Mouse (Mus musculus): ENCODE results near the gene Jazf1. TPM values are rescaled to one million over a fixed set of nuclear protein-coding genes. Genes with fewer than 3 reads are reported as not detected.

Jazf1 gene
- polyA plus RNA-seq, 1 experiment from 2014 or later: 3.6 TPM

- ATAC-seq (ENCODE audit: low FRiP score, low TSS enrichment): no peak
- no peak overlapping the region for H3K9ac ChIP-seq (ENCODE audit: low read depth, low read length)
Measured at GRCm38 (mm10) chr6:52963840-52964690, 104.4 kb downstream of the Jazf1 start.

DNA sequence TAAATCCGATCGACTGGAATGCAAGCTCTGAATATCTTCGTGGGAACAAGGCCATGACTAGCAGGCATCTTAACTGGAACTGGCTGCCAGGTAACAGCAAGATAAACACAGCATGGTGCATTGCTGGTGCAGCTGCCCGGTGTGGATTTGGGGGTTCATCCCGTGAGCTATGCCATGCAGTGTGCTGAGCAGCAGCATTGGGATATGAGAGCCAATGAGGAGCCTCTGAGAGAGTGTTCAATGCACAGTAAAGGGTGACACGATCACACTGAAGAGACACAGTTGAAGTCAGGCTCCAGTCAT lies 105.0 kb downstream of the Jazf1 start:
- Histone ChIP-seq H3K4me3 (ENCODE audit: low read length) (no peak overlapping the region), H3K27me3 (ENCODE audit: control insufficient read depth, insufficient read depth, low read length) (no peaks in the 10 kb centered on the region; the same call in 1 of the 2 replicates), H3K9me3 (ENCODE audit: control insufficient read depth, low read length) (no peaks in the 10 kb centered on the region), H3K4me1 (ENCODE audit: control insufficient read depth, insufficient read depth, low read length) (peaks cover 8% of the 10 kb centered on the region; the same call in 1 of the 2 replicates), H3K9ac (ENCODE audit: low read depth, low read length) (no peak overlapping the region), H3K36me3 (ENCODE audit: control insufficient read depth, insufficient read depth, low read length) (no peaks in the 10 kb centered on the region), H3K27ac (ENCODE audit: low read depth, low read length) (no peak overlapping the region), H3K4me2 (replicated peaks; ENCODE audit: low read depth, low read length) (no peak overlapping the region)
- no peak for ATAC-seq (ENCODE audit: low FRiP score, low TSS enrichment)
- 51% methylated on average over 6 of the region's 6 CpGs for WGBS

More at GRCm38 (mm10) chr6:52963840-52964690, 104.4 kb downstream of the Jazf1 start:
- Histone ChIP-seq H3K4me2 (replicated peaks; ENCODE audit: low read depth, low read length) (no peak overlapping the region), H3K36me3 (ENCODE audit: control insufficient read depth, insufficient read depth, low read length) (no peaks in the 10 kb centered on the region), H3K4me3 (ENCODE audit: low read length) (no peak overlapping the region), H3K27ac (ENCODE audit: low read depth, low read length) (no peak overlapping the region), H3K9me3 (ENCODE audit: control insufficient read depth, low read length) (no peaks in the 10 kb centered on the region), H3K4me1 (ENCODE audit: control insufficient read depth, insufficient read depth, low read length) (peaks cover 8% of the 10 kb centered on the region; the same call in 1 of the 2 replicates), H3K27me3 (ENCODE audit: control insufficient read depth, insufficient read depth, low read length) (no peaks in the 10 kb centered on the region; the same call in 1 of the 2 replicates)
- 70% methylated on average over 13 of the region's 13 CpGs for WGBS

GRCm38 (mm10) chr6:52962600-52963429 lies 105.6 kb downstream of the Jazf1 start:
- H3K27ac ChIP-seq (ENCODE audit: low read depth, low read length): no peak overlapping the region
- H3K4me3 ChIP-seq (ENCODE audit: low read length): no peak overlapping the region
- no peaks in the 10 kb centered on the region; the same call in 1 of the 2 replicates for H3K27me3 ChIP-seq (ENCODE audit: control insufficient read depth, insufficient read depth, low read length)
- no peaks in the 10 kb centered on the region for H3K36me3 ChIP-seq (ENCODE audit: control insufficient read depth, insufficient read depth, low read length)
- no peaks in the 10 kb centered on the region for H3K9me3 ChIP-seq (ENCODE audit: control insufficient read depth, low read length)
- no peak overlapping the region for H3K9ac ChIP-seq (ENCODE audit: low read depth, low read length)
- H3K4me2 ChIP-seq (replicated peaks; ENCODE audit: low read depth, low read length): no peak overlapping the region
- no peak for ATAC-seq (ENCODE audit: low FRiP score, low TSS enrichment)
- peaks cover 8% of the 10 kb centered on the region; the same call in 1 of the 2 replicates for H3K4me1 ChIP-seq (ENCODE audit: control insufficient read depth, insufficient read depth, low read length)
- 60% methylated on average over 4 of the region's 4 CpGs for WGBS

DNA sequence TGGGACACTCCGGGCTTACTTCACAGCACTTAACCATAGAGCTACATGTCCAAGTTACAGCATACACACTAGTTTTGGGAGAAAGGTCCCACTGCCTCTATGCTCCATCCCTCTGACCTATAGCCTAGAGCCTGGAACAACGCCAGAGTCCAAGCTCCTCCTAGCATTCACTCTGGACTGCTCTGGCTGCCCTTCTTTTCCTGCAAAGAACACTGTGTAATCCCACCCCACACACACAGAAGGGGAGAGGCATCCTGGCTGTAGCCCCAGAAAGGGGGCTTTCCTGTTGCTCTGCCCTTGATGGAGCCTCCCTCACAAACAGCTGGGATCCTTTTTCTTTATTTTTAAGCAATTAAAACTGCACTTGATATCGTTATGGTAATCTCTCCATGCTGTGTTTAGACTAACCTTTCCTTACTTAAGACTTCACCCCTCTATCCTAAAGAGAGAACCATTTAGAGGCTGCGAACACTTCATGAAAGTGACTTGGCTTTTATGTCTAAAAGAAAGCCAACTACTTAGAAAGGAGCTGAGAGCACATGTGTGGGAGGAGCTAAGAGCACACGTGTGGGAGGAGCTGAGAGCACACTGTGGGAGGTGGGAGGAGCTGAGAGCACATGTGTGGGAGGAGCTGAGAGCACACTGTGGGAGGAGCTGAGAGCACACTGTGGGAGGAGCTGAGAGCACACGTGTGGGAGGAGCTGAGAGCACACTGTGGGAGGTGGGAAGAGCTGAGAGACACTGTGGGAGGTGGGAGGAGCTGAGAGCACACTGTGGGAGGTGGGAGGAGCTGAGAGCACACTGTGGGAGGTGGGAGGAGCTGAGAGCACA lies 106.6 kb downstream of the Jazf1 start:
- ATAC-seq (ENCODE audit: low FRiP score, low TSS enrichment): peak; percentile 87
- H3K9me3 ChIP-seq (ENCODE audit: control insufficient read depth, low read length): no peaks in the 10 kb centered on the region
- H3K4me2 ChIP-seq (replicated peaks; ENCODE audit: low read depth, low read length): no peak overlapping the region
- H3K9ac ChIP-seq (ENCODE audit: low read depth, low read length): no peak overlapping the region
- WGBS: 45% methylated on average over 6 of the region's 6 CpGs
- H3K27ac ChIP-seq (ENCODE audit: low read depth, low read length): no peak overlapping the region; the same call in 1 of the 2 replicates
- peaks cover 8% of the 10 kb centered on the region; the same call in 1 of the 2 replicates for H3K4me1 ChIP-seq (ENCODE audit: control insufficient read depth, insufficient read depth, low read length)
- no peaks in the 10 kb centered on the region for H3K36me3 ChIP-seq (ENCODE audit: control insufficient read depth, insufficient read depth, low read length)
- H3K4me3 ChIP-seq (ENCODE audit: low read length): no peak overlapping the region
- no peaks in the 10 kb centered on the region; the same call in 1 of the 2 replicates for H3K27me3 ChIP-seq (ENCODE audit: control insufficient read depth, insufficient read depth, low read length)

DNA sequence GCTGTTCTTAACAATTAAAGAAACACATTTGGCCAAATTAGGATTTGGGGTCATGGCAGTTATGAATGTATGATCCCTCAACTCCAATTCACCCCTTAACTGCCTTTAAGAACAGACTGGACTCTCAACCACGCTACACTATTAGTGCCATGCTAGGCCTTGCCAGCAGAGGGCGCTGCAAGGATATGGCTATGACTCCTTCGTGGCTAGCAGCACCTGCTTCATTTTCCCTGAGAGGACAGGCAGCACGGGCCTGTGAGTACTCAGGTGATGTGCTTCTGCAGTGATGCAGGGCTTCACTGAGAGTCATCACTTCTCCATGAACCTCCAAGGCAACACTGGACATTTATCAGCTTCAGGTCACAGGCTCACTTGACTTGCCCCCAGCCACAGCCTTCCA lies 110.7 kb downstream of the Jazf1 start:
- Histone ChIP-seq H3K27me3 (ENCODE audit: control insufficient read depth, insufficient read depth, low read length) (no peaks in the 10 kb centered on the region), H3K36me3 (ENCODE audit: control insufficient read depth, insufficient read depth, low read length) (no peaks in the 10 kb centered on the region), H3K9me3 (ENCODE audit: control insufficient read depth, low read length) (no peaks in the 10 kb centered on the region), H3K4me1 (ENCODE audit: control insufficient read depth, insufficient read depth, low read length) (peaks cover 5% of the 10 kb centered on the region; the same call in 1 of the 2 replicates), H3K4me3 (ENCODE audit: low read length) (no peak overlapping the region), H3K27ac (ENCODE audit: low read depth, low read length) (no peak overlapping the region), H3K4me2 (replicated peaks; ENCODE audit: low read depth, low read length) (no peak overlapping the region), H3K9ac (ENCODE audit: low read depth, low read length) (no peak overlapping the region)
- 7% methylated on average over 4 of the region's 4 CpGs for WGBS
- ATAC-seq (ENCODE audit: low FRiP score, low TSS enrichment): no peak

GRCm38 (mm10) chr6:52956131-52956530 lies 112.3 kb downstream of the Jazf1 start:
- WGBS: 55% methylated on average over 2 of the region's 2 CpGs
- Histone ChIP-seq H3K4me2 (replicated peaks; ENCODE audit: low read depth, low read length) (no peak overlapping the region), H3K36me3 (ENCODE audit: control insufficient read depth, insufficient read depth, low read length) (no peaks in the 10 kb centered on the region), H3K4me3 (ENCODE audit: low read length) (no peak overlapping the region), H3K27ac (ENCODE audit: low read depth, low read length) (no peak overlapping the region), H3K9me3 (ENCODE audit: control insufficient read depth, low read length) (no peaks in the 10 kb centered on the region), H3K27me3 (ENCODE audit: control insufficient read depth, insufficient read depth, low read length) (no peaks in the 10 kb centered on the region), H3K4me1 (ENCODE audit: control insufficient read depth, insufficient read depth, low read length) (peaks cover 5% of the 10 kb centered on the region; the same call in 1 of the 2 replicates), H3K9ac (ENCODE audit: low read depth, low read length) (no peak overlapping the region)
- ATAC-seq (ENCODE audit: low FRiP score, low TSS enrichment): no peak

DNA sequence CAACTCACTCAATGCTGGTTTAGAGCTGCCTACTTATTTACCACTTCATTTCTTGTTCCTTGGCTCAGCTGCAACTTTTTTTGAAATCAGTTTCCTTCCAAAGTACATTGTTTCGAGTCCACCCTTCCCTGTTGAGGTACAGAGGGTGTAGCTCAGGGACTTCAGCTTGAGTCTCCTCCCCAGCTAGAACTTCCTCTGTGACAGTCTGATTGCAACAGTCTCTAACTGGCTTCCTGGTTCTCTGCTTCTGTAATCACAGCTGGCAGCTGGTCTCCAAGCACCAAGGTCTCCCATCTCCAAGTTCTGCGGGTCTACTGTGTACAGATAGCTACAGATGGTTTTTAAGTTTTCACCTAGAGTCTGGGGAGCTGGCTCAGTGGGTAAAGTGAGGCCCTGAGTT lies 113.1 kb downstream of the Jazf1 start:
- Histone ChIP-seq H3K27ac (ENCODE audit: low read depth, low read length) (no peak overlapping the region), H3K4me3 (ENCODE audit: low read length) (no peak overlapping the region), H3K9ac (ENCODE audit: low read depth, low read length) (no peak overlapping the region), H3K27me3 (ENCODE audit: control insufficient read depth, insufficient read depth, low read length) (no peaks in the 10 kb centered on the region), H3K36me3 (ENCODE audit: control insufficient read depth, insufficient read depth, low read length) (no peaks in the 10 kb centered on the region), H3K4me1 (ENCODE audit: control insufficient read depth, insufficient read depth, low read length) (peaks cover 5% of the 10 kb centered on the region; the same call in 1 of the 2 replicates), H3K9me3 (ENCODE audit: control insufficient read depth, low read length) (no peaks in the 10 kb centered on the region), H3K4me2 (replicated peaks; ENCODE audit: low read depth, low read length) (no peak overlapping the region)
- no peak for ATAC-seq (ENCODE audit: low FRiP score, low TSS enrichment)
- 90% methylated on average over 2 of the region's 2 CpGs for WGBS

GRCm38 (mm10) chr6:52954861-52955260 lies 113.6 kb downstream of the Jazf1 start:
- peaks cover 5% of the 10 kb centered on the region; the same call in 1 of the 2 replicates for H3K4me1 ChIP-seq (ENCODE audit: control insufficient read depth, insufficient read depth, low read length)
- H3K27ac ChIP-seq (ENCODE audit: low read depth, low read length): no peak overlapping the region
- no peak for ATAC-seq (ENCODE audit: low FRiP score, low TSS enrichment)
- H3K4me2 ChIP-seq (replicated peaks; ENCODE audit: low read depth, low read length): no peak overlapping the region
- 92% methylated on average over 3 of the region's 3 CpGs for WGBS
- H3K9me3 ChIP-seq (ENCODE audit: control insufficient read depth, low read length): no peaks in the 10 kb centered on the region
- H3K4me3 ChIP-seq (ENCODE audit: low read length): no peak overlapping the region
- no peaks in the 10 kb centered on the region for H3K27me3 ChIP-seq (ENCODE audit: control insufficient read depth, insufficient read depth, low read length)
- H3K36me3 ChIP-seq (ENCODE audit: control insufficient read depth, insufficient read depth, low read length): no peaks in the 10 kb centered on the region
- H3K9ac ChIP-seq (ENCODE audit: low read depth, low read length): no peak overlapping the region
